Mouse (Mus musculus) embryo, embryonic 10 days (tissue): ENCODE measurements around the gene Cartpt.
"Not testable (repeated sequence)": the region's sequence is repeated elsewhere in the genome, so short reads cannot be mapped to it uniquely, and the experiment has no call there.

Experiments used
- DNase-seq: peaks from one replicate; pipeline ENCODE4 v3.0.0-alpha.2; 2015; ENCODE audit warnings: low spot score

The Cartpt gene

GRCm38 (mm10) chr13:99855229-99855628 lies 45.7 kb downstream of the Cartpt start:
- DNase-seq: no peak

- DNase-seq: no peak
These were observed 47.8 kb downstream of the Cartpt start for GRCm38 (mm10) chr13:99853131-99853530.

GRCm38 (mm10) chr13:99852416-99852815 lies 48.5 kb downstream of the Cartpt start:
- DNase-seq: not testable (repeated sequence)

GRCm38 (mm10) chr13:99851026-99851425 lies 49.9 kb downstream of the Cartpt start:
- no peak for DNase-seq

- DNase-seq: peak; percentile 79
These were observed 51.3 kb downstream of the Cartpt start for GRCm38 (mm10) chr13:99849597-99849996.
